Mouse (Mus musculus) hindbrain, embryonic 11.5 days (tissue): Measurements from ENCODE around the gene Olfr470. TPM values are rescaled to one million over a fixed set of nuclear protein-coding genes. Genes with fewer than 3 reads are reported as not detected.

Source experiments
- polyA plus RNA-seq: library from polyadenylated mRNA; unstranded; fragments of >200 nt; fragmentation: Nextera tagmentation; extraction: Ambion mirVana; gene quantifications from 2 replicates; pipeline ENCODE4 v1.2.1, GENCODE M21; 2014

The Olfr470 gene
- polyA plus RNA-seq, 1 experiment from 2014 or later = not detected

Other genes with a start within 250 kb of the Olfr470 start
- gene 5330417H12Rik, start 222.3 kb downstream of the Olfr470 start, polyA plus RNA-seq = not detected in 2 replicates
- 0.14 and 0.24 TPM in 2 replicates for gene Cyb5r2, start 89.5 kb downstream of the Olfr470 start, polyA plus RNA-seq
- gene Ovch2, start 46.3 kb downstream of the Olfr470 start, polyA plus RNA-seq = not detected in 2 replicates
- not detected in 2 replicates for gene Olfr467, start 35.2 kb downstream of the Olfr470 start, polyA plus RNA-seq
- not detected in 2 replicates for gene Olfr469, start 21.9 kb downstream of the Olfr470 start, polyA plus RNA-seq
- not detected in 2 replicates for gene Olfr472, start 50.4 kb upstream of the Olfr470 start, polyA plus RNA-seq
- gene Olfr473, start 83.0 kb upstream of the Olfr470 start, polyA plus RNA-seq = not detected in 2 replicates
- gene Olfr474, start 107.2 kb upstream of the Olfr470 start, polyA plus RNA-seq = not detected in 2 replicates
- not detected in 2 replicates for gene Olfr476, start 117.3 kb upstream of the Olfr470 start, polyA plus RNA-seq
- not detected in 2 replicates for gene Olfr477, start 139.2 kb upstream of the Olfr470 start, polyA plus RNA-seq
- not detected in 2 replicates for gene Olfr478, start 186.5 kb upstream of the Olfr470 start, polyA plus RNA-seq
- not detected in 2 replicates for gene Olfr479, start 203.2 kb upstream of the Olfr470 start, polyA plus RNA-seq
- not detected in 2 replicates for gene Olfr480, start 219.9 kb upstream of the Olfr470 start, polyA plus RNA-seq
- not detected in 2 replicates for gene Olfr481, start 232.4 kb upstream of the Olfr470 start, polyA plus RNA-seq